Mouse (Mus musculus) splenic B cell, adult 2 months (primary cell): ENCODE measurements around the gene Lpin1.

Source experiments
- DNase-seq: peaks from one replicate; pipeline ENCODE4 v3.0.0-alpha.2; 2011; ENCODE audit warnings: low read depth, low spot score
- H3K27me3 ChIP-seq: 2 replicates; pipeline ENCODE4 v1.6.1; 2012; ENCODE audit warnings: mild to moderate bottlenecking, low read length, moderate library complexity, mixed read lengths; ENCODE audit not compliant: control insufficient read depth, poor library complexity, insufficient read depth, severe bottlenecking
- H3K36me3 ChIP-seq: 2 replicates; pipeline ENCODE4 v1.6.1; 2012; ENCODE audit warnings: mild to moderate bottlenecking, low read length, moderate library complexity, mixed read lengths; ENCODE audit not compliant: control insufficient read depth, poor library complexity, insufficient read depth, severe bottlenecking

Lpin1 gene

GRCm38 (mm10) chr12:16610936-16611335, at the start of gene Lpin1:
Lpin1 (minus strand) TSS chr12:16610966.
- DNase-seq = no peak
- Histone ChIP-seq H3K36me3 (no peaks in the 10 kb centered on the region), H3K27me3 (no peaks in the 10 kb centered on the region)

- no peak for DNase-seq
- H3K36me3 ChIP-seq = no peaks in the 10 kb centered on the region
- no peaks in the 10 kb centered on the region for H3K27me3 ChIP-seq
Observed at GRCm38 (mm10) chr12:16656906-16657875, 46.4 kb upstream of the Lpin1 start.

- DNase-seq = no peak
- no peaks in the 10 kb centered on the region for H3K36me3 ChIP-seq
- no peaks in the 10 kb centered on the region for H3K27me3 ChIP-seq
Observed at GRCm38 (mm10) chr12:16655604-16656003, 44.8 kb upstream of the Lpin1 start.

- DNase-seq = peak; percentile 2
- Histone ChIP-seq H3K27me3 (no peaks in the 10 kb centered on the region), H3K36me3 (no peaks in the 10 kb centered on the region)
Observed at GRCm38 (mm10) chr12:16653332-16654093, 42.7 kb upstream of the Lpin1 start, which contains the start of gene Ntsr2. Ntsr2 (plus strand) TSS chr12:16653382.

- Histone ChIP-seq H3K27me3 (no peaks in the 10 kb centered on the region), H3K36me3 (no peaks in the 10 kb centered on the region)
- no peak for DNase-seq
Observed at GRCm38 (mm10) chr12:16649819-16650218, 39.1 kb upstream of the Lpin1 start.

- Histone ChIP-seq H3K36me3 (no peaks in the 10 kb centered on the region), H3K27me3 (no peaks in the 10 kb centered on the region)
- no peak for DNase-seq
Observed at GRCm38 (mm10) chr12:16648273-16648672, 37.5 kb upstream of the Lpin1 start.

GRCm38 (mm10) chr12:16646780-16647409, 36.1 kb upstream of the Lpin1 start:
- DNase-seq = no peak

GRCm38 (mm10) chr12:16644698-16645097, 33.9 kb upstream of the Lpin1 start:
- no peak for DNase-seq
- Histone ChIP-seq H3K36me3 (no peaks in the 10 kb centered on the region), H3K27me3 (no peaks in the 10 kb centered on the region)

More at GRCm38 (mm10) chr12:16646780-16647409, 36.1 kb upstream of the Lpin1 start:
- Histone ChIP-seq H3K36me3 (no peaks in the 10 kb centered on the region), H3K27me3 (no peaks in the 10 kb centered on the region)

- DNase-seq = no peak
- H3K36me3 ChIP-seq = no peaks in the 10 kb centered on the region
- H3K27me3 ChIP-seq = no peaks in the 10 kb centered on the region
Observed at GRCm38 (mm10) chr12:16643508-16644345, 33.0 kb upstream of the Lpin1 start.

GRCm38 (mm10) chr12:16642000-16642399, 31.2 kb upstream of the Lpin1 start:
- Histone ChIP-seq H3K36me3 (no peaks in the 10 kb centered on the region), H3K27me3 (no peaks in the 10 kb centered on the region)
- no peak for DNase-seq

GRCm38 (mm10) chr12:16640075-16640474, 29.3 kb upstream of the Lpin1 start:
- DNase-seq = no peak
- Histone ChIP-seq H3K27me3 (no peaks in the 10 kb centered on the region), H3K36me3 (no peaks in the 10 kb centered on the region)

GRCm38 (mm10) chr12:16639078-16639771, 28.5 kb upstream of the Lpin1 start:
- Histone ChIP-seq H3K27me3 (no peaks in the 10 kb centered on the region), H3K36me3 (no peaks in the 10 kb centered on the region)
- DNase-seq = peak; percentile 22

GRCm38 (mm10) chr12:16635816-16636215, 25.1 kb upstream of the Lpin1 start:
- H3K27me3 ChIP-seq = no peaks in the 10 kb centered on the region
- no peak for DNase-seq
- no peaks in the 10 kb centered on the region for H3K36me3 ChIP-seq
